Mouse (Mus musculus): Measurements from ENCODE around the gene Dab2ip.

DNA sequence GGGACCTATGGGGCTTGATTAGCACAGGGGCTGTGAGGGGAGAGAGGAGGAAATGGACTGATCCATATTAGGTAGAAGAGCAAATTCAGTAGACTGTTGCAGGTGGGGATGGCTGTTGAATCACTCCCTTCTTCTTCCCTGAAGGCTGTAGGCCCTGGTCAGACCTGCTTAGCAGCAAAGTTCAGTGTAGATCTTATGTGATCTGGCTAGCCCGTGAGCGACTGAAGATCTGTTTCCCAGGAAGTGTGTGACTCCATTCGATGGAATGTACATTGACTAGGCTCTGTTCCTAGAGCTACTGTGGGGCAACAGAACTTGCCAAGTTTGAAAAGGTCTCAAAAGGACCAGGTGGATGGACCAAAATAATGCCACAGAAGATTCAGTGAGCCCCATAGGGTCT lies 145.2 kb downstream of the Dab2ip start:
- TF ChIP-seq CTCF (IDR thresholded peaks at IDR 0.05) (no peak), EP300 (IDR thresholded peaks at IDR 0.05; ENCODE audit: insufficient read depth, low read depth, low read length) (no peak)
